Mouse (Mus musculus) spleen, adult 2 months (tissue): Measurements from ENCODE around the gene B4galnt4.

ENCODE experiments used
- CTCF ChIP-seq: fragments of 200-500 bp; IDR thresholded peaks from 2 replicates; pipeline ENCODE4 v1.5.1; 2011; ENCODE audit warnings: mild to moderate bottlenecking, inconsistent platforms; ENCODE audit not compliant: insufficient read depth, insufficient read length, insufficient replicate concordance; ENCODE audit errors: extremely low read depth
- POLR2A ChIP-seq: fragments of 200-500 bp; IDR thresholded peaks from 2 replicates; pipeline ENCODE4 v1.6.1; 2011; ENCODE audit warnings: low read depth, low read length, inconsistent platforms

DNA sequence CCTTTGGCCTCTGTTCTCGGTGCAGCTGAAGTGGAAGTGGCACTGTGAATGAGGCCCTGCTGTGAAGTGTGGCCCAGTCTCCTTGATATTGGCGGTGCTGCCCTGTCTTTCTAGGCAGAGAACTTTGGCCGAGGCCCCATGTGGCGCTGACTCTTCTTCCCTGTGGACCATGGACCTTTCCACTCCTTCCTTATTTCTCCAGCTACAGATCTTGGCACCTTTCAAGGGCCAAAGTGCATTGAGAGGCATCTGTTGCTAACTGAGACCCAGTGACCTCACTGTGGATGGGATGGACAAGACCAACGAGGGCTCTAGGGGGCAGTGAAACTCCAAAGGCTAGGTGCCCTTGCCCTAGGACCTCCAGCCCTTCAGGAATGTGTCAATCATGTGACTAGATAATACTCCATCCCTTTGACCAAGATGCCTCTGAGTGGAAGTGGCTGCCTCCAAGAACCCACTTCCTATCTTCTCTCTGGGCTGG lies 60.2 kb downstream of the B4galnt4 start:
- TF ChIP-seq POLR2A (no peak), CTCF (no peak)
